Mouse (Mus musculus) thymus, adult 2 months (tissue): ENCODE results near the gene Spire2. TPM values are rescaled to one million over a fixed set of nuclear protein-coding genes. Genes with fewer than 3 reads are reported as not detected.
"Not testable (repeated sequence)": the region's sequence is repeated elsewhere in the genome, so short reads cannot be mapped to it uniquely, and the experiment has no call there.

Experiments used
- DNase-seq: peaks from one replicate; pipeline ENCODE4 v3.0.0; 2021
- H3K27ac ChIP-seq: fragments of 200-500 bp; 2 replicates; pipeline ENCODE4 v1.5.1; 2012; ENCODE audit warnings: low read length, control low read depth; ENCODE audit not compliant: control insufficient read depth, insufficient read depth
- H3K27me3 ChIP-seq: fragments of 200-500 bp; 2 replicates; pipeline ENCODE4 v1.6.1; 2012; ENCODE audit warnings: mild to moderate bottlenecking, low read length, moderate library complexity, mixed read lengths; ENCODE audit not compliant: control insufficient read depth, insufficient read depth
- H3K36me3 ChIP-seq: fragments of 200-500 bp; 2 replicates; pipeline ENCODE4 v1.6.1; 2012; ENCODE audit warnings: mild to moderate bottlenecking, low read length, moderate library complexity; ENCODE audit not compliant: control insufficient read depth, insufficient read depth
- H3K4me1 ChIP-seq: fragments of 200-500 bp; replicated peaks from 2 replicates; pipeline ENCODE4 v1.6.1; 2012; ENCODE audit warnings: low read length; ENCODE audit not compliant: control insufficient read depth, insufficient read depth
- H3K4me3 ChIP-seq: fragments of 200-500 bp; 2 replicates; pipeline ENCODE4 v1.5.1; 2012; ENCODE audit warnings: mild to moderate bottlenecking, low read length, control low read depth, moderate library complexity; ENCODE audit not compliant: control insufficient read depth, insufficient read depth
- CTCF ChIP-seq: fragments of 200-500 bp; IDR thresholded peaks from 2 replicates; pipeline ENCODE4 v1.5.1; 2012; ENCODE audit warnings: mild to moderate bottlenecking, control low read depth, low read length, moderate library complexity, borderline replicate concordance; ENCODE audit not compliant: control insufficient read depth, poor library complexity, insufficient read depth; ENCODE audit errors: extremely low read depth
- POLR2A ChIP-seq: fragments of 200-500 bp; IDR thresholded peaks from 2 replicates; pipeline ENCODE4 v1.6.1; 2012; ENCODE audit warnings: mild to moderate bottlenecking, low read length, control low read depth, moderate library complexity; ENCODE audit not compliant: control insufficient read depth, poor library complexity, insufficient read depth; ENCODE audit errors: extremely low read depth
- WGBS: fragments of 180-500 bp; shearing (Covaris S2); methylation state at CpG from one replicate; pipeline ENCODE4 v1.1.7; 2018; 5-methylcytosine and 5-hydroxymethylcytosine counted together
- polyA plus RNA-seq: library from polyadenylated mRNA; depleted of rRNA; stranded (reverse); fragments of >200 nt; gene quantifications from 2 replicates; pipeline ENCODE4 v1.2.3, GENCODE M21; 2012; rRNA removed

Gene Spire2
- polyA plus RNA-seq, 1 experiment = 2.1 TPM

GRCm38 (mm10) chr8:123411781-123412327 is 79.3 kb downstream of the Spire2 start:
- WGBS = 11% methylated on average over 16 of the region's 16 CpGs
- Histone ChIP-seq H3K4me3 (peak overlapping the region; percentile 53), H3K27me3 (peaks cover 3% of the 10 kb centered on the region; the same call in 1 of the 2 replicates), H3K27ac (no peak overlapping the region), H3K4me1 (peaks cover 64% of the 10 kb centered on the region), H3K36me3 (no peaks in the 10 kb centered on the region)
- TF ChIP-seq POLR2A (no peak), CTCF (no peak)
- no peak for DNase-seq

- Histone ChIP-seq H3K36me3 (no peaks in the 10 kb centered on the region), H3K27ac (no peak overlapping the region), H3K4me1 (peaks cover 56% of the 10 kb centered on the region), H3K27me3 (peaks cover 3% of the 10 kb centered on the region; the same call in 1 of the 2 replicates), H3K4me3 (no peak overlapping the region)
- WGBS = 3% methylated on average over 12 of the region's 12 CpGs
- TF ChIP-seq CTCF = no peak
- no peak for TF ChIP-seq POLR2A
- no peak for DNase-seq
These were observed 80.2 kb downstream of the Spire2 start for GRCm38 (mm10) chr8:123412560-123413170.

- no peaks in the 10 kb centered on the region for H3K36me3 ChIP-seq
- no peak overlapping the region for H3K27ac ChIP-seq
- 22% methylated on average over 9 of the region's 9 CpGs for WGBS
- DNase-seq = no peak
- no peak overlapping the region for H3K4me3 ChIP-seq
- peaks cover 41% of the 10 kb centered on the region for H3K4me1 ChIP-seq
- no peak for TF ChIP-seq POLR2A
- TF ChIP-seq CTCF = no peak
- peaks cover 3% of the 10 kb centered on the region; the same call in 1 of the 2 replicates for H3K27me3 ChIP-seq
These were observed 81.7 kb downstream of the Spire2 start for GRCm38 (mm10) chr8:123414255-123414654.

GRCm38 (mm10) chr8:123414997-123415696 is 82.6 kb downstream of the Spire2 start:
- H3K4me1 ChIP-seq = peaks cover 32% of the 10 kb centered on the region

GRCm38 (mm10) chr8:123415967-123416943 is 83.7 kb downstream of the Spire2 start:
- no peak for TF ChIP-seq CTCF
- no peak for TF ChIP-seq POLR2A
- H3K27ac ChIP-seq = no peak overlapping the region
- peaks cover 3% of the 10 kb centered on the region; the same call in 1 of the 2 replicates for H3K27me3 ChIP-seq
- H3K4me1 ChIP-seq = peaks cover 23% of the 10 kb centered on the region
- DNase-seq = no peak
- 83% methylated on average over 8 of the region's 8 CpGs for WGBS
- no peaks in the 10 kb centered on the region for H3K36me3 ChIP-seq
- no peak overlapping the region for H3K4me3 ChIP-seq

More at GRCm38 (mm10) chr8:123414997-123415696, 82.6 kb downstream of the Spire2 start:
- H3K36me3 ChIP-seq, H3K27me3 ChIP-seq, H3K4me3 ChIP-seq, H3K27ac ChIP-seq, DNase-seq: not testable (repeated sequence)
- 91% methylated on average over 5 of the region's 5 CpGs for WGBS

GRCm38 (mm10) chr8:123416944-123417555 is 84.5 kb downstream of the Spire2 start:
- no peaks in the 10 kb centered on the region for H3K27me3 ChIP-seq
- WGBS = 90% methylated on average over 8 of the region's 8 CpGs
- no peak overlapping the region for H3K4me3 ChIP-seq
- no peak for TF ChIP-seq CTCF
- no peak for TF ChIP-seq POLR2A
- DNase-seq = no peak
- H3K36me3 ChIP-seq = no peaks in the 10 kb centered on the region
- H3K27ac ChIP-seq = no peak overlapping the region
- H3K4me1 ChIP-seq = peaks cover 15% of the 10 kb centered on the region

Other genes starting within 250 kb of the Spire2 start
- gene Rpl13, start 230.4 kb upstream of the Spire2 start, polyA plus RNA-seq = 3,303 and 3,543 TPM in 2 replicates
- gene Cpne7, start 215.3 kb upstream of the Spire2 start, polyA plus RNA-seq = 2.1 and 3.1 TPM in 2 replicates
- 12.4 and 17.5 TPM in 2 replicates for gene Sult5a1, start 174.4 kb upstream of the Spire2 start, polyA plus RNA-seq
- gene Dpep1, start 146.5 kb upstream of the Spire2 start, polyA plus RNA-seq = 4.5 and 13.2 TPM in 2 replicates
- 122 and 128 TPM in 2 replicates for gene Chmp1a, start 120.0 kb upstream of the Spire2 start, polyA plus RNA-seq
- 0.66 and 1.1 TPM in 2 replicates for gene Spata33, start 119.9 kb upstream of the Spire2 start, polyA plus RNA-seq
- 63.4 and 70.8 TPM in 2 replicates for gene Cdk10, start 107.9 kb upstream of the Spire2 start, polyA plus RNA-seq
- gene Spata2l, start 96.5 kb upstream of the Spire2 start, polyA plus RNA-seq = 27.6 and 34.0 TPM in 2 replicates
- gene Zfp276, start 78.5 kb upstream of the Spire2 start, polyA plus RNA-seq = 75.5 and 82.4 TPM in 2 replicates
- gene Vps9d1, start 78.4 kb upstream of the Spire2 start, polyA plus RNA-seq = 151 and 152 TPM in 2 replicates
- gene Fanca, start 14.1 kb upstream of the Spire2 start, polyA plus RNA-seq = 84.5 and 97.2 TPM in 2 replicates
- gene Tcf25, start 41.0 kb downstream of the Spire2 start, polyA plus RNA-seq = 256 and 261 TPM in 2 replicates
- 0.34 and 0.46 TPM in 2 replicates for gene Mc1r, start 74.4 kb downstream of the Spire2 start, polyA plus RNA-seq
- gene Tubb3, start 78.7 kb downstream of the Spire2 start, polyA plus RNA-seq = 19.4 and 31.5 TPM in 2 replicates
- 31.1 and 32.6 TPM in 2 replicates for gene Def8, start 90.8 kb downstream of the Spire2 start, polyA plus RNA-seq
- gene Afg3l1, start 145.2 kb downstream of the Spire2 start, polyA plus RNA-seq = 29.9 and 33.4 TPM in 2 replicates
- 1.3 and 2.1 TPM in 2 replicates for gene Dbndd1, start 182.8 kb downstream of the Spire2 start, polyA plus RNA-seq
- 9.7 and 9.9 TPM in 2 replicates for gene Gas8, start 186.1 kb downstream of the Spire2 start, polyA plus RNA-seq